Mouse (Mus musculus): ENCODE data around the gene Zfp27.
A peak's percentile ranks its signal among the peaks of the same experiment; 100 is the strongest.

Gene Zfp27

DNA sequence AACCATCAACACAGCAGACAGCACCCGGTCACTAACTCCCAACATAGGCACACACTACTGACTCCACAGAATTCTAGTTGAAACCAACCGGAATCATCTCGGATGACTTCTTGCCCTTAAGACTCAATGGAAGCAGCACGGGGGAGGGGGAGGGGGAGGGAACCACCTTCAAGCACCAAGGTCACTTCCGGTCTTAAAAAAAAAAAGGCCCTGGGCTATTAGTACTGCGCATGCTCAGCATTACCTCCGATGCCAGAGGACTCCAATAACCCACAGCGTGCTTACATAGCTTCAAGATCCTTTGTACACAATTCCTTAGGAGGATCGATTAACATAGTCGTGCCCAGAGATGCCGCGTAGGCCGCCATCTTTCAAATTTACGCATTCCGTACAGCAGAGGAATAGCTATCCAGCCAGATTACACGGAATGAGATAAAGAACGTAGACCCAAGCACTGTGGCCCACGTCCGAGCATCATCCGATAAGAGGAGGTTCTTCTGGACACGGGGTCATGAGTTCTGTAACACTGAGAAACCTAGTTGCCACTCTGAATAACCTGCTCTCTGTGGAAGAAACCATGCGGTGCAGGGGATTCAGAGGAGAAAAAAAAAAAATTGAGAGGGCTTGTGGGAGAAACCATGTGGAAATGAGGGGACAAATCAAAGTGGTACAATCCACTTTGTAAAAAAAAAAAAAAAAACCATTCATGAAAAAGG is at the start of gene Zfp27:
TSS of gene Zfp27 (minus strand) at position 607 of the 716 bp plus-strand sequence.
- peak; percentile 83 for DNase-seq

DNA sequence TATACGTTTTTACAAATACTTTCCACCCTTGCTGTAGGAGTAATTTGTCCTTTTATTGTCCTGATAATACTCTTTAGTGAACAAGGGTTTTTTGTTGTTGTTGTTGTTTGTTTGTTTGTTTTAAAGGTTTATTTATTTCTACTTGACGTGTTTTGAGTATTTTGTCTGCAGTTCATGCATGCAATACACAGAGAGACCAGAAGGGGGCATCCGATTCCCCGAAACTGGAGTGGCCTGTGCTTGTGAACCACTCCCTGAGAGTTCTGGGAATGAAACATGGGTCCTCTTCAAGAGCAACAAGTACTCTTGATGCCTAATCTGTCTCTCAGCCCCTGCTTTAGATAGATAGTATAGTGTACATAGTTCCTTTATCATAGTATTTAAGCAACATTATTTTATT is 48.4 kb upstream of the Zfp27 start:
- peak; percentile 69 for DNase-seq

DNA sequence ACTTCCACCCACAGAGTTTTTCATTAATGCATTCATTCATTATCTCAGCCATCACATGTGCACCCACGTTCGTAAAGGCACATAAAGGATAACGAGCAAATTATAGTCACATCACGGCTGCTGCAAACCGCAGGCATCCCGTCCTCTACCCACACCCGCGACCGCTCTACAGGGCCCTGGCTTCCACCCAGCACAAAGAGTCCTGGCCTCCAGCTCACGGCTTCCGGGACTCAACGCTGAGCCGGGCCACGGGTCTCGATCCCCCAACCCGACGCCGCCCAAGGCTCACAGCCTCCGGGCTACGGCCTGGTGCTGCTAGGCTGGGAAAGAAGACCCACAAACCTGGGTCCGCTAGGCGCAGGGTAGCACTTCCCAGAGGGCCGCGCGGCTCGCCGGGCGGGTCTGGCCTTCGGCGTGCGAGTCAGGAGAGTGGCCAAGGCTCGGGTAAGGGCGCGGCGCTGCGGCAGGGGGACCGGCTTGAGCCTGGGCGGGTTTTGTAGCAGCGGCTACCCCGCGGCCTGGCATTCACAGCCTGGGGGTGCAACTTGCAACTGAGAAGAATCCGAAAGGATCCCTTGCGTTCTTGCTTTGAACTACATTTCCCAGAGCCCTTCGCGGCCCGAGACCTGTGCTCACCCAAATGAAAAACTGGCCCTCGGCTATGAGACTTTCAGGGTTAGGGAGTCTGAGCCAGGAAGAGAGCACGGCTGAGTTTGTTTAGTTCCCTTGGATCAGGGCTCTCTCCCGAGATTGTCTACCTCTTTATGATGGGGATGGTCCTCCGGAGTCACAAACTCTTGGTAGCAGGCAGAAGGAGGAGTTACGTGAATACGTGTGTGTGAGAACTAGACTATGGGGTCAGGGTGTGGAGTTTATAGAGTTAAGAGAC is 47.4 kb upstream of the Zfp27 start, which contains the start of gene Zfp74:
TSS of gene Zfp74 (minus strand) at position 577 of the 889 bp plus-strand sequence.
- peak; percentile 83 for DNase-seq

DNA sequence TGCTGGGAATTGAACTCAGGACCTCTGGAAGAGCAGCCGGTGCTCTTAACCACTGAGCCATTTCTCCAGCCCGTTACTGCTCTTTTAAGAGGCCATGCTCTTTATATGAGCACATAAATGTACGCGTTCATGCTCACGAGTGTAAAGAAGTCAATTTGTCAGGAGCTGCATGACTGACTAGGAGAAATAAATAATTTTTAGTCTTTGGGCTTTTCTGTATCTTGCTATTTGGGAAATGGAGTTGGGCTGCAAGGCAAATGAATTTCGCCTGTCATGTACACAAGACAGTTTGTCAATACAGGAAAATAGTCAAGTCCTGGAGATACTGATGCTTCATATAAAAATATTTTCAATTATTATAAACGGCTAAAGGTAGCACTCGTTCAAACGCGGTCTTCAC is 46.7 kb upstream of the Zfp27 start:
- no peak for DNase-seq

DNA sequence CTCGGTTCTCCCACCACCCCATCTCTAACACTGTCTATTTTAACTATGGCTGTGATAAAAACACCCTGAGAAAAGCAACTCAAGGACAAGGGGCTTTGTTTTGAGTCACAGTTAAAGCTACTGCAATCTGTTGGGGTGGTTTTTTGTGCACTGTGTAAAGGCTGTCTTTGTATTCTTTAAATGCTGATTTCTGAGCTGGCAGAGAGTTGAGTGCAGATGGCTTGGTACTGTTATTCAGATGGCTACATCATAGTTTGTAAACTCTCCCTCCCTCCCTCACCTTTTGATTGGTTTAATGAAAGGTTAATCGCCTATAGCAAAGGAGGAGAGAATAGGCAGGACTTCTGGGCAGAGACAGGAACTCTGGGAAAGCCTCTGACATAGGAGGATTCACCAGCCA is 37.8 kb upstream of the Zfp27 start:
- no peak for DNase-seq

DNA sequence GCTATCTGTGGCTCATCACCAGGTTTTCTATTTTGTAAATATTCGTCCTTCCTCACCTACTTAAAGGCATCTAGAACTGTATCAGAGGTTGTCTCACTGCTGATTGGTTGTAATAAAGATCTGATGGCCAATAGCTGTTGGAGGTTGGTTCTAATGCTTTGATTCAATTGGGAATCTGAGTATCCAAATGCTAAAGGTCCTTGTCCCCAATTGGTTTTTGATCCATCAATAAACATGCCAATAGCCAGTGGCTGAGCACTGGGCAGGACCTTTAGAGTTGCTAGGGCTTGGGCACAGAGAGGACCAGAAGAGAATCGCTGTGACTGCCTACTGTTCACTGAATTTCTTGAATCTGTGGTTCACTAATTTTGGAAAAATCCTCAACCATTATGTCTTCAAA is 37.3 kb upstream of the Zfp27 start:
- no peak for DNase-seq

DNA sequence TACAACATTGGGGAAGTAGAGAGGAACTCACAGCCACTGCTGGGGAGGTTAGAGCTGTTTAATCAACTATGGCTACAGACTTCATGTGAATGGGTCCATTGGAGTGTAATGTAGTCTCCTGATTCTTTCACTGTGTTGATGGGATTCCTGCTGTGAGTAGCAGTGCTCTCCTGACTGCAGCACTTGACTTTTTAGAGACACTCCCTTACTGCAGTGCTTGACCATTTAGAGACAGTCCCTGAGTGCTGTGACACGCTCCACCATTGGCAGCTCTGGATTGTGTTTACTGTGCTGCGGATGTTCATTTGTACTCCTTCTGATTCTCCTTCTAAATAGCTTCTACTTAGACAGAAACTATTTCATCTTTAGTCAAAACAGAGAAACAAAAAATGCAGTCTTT is 36.4 kb upstream of the Zfp27 start:
- no peak for DNase-seq

DNA sequence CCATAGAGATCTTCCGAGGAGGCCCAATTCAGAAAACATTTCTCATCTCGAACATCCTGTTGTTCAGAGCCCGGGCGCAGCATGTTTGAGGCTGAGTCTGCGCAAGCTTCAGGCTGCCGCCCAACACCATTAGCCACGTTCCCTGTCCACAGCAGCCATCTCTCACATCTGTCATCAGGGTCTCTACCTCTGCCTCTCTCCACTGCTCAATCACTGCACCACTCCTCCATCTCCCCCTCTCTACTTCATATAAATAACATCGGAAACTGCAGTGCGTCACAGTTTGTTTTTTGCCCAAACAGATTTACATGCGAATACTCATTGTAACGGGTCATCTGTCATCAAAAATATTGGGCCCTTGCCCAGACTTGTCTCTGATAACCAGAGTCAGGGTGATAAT is 34.7 kb upstream of the Zfp27 start:
- no peak for DNase-seq

DNA sequence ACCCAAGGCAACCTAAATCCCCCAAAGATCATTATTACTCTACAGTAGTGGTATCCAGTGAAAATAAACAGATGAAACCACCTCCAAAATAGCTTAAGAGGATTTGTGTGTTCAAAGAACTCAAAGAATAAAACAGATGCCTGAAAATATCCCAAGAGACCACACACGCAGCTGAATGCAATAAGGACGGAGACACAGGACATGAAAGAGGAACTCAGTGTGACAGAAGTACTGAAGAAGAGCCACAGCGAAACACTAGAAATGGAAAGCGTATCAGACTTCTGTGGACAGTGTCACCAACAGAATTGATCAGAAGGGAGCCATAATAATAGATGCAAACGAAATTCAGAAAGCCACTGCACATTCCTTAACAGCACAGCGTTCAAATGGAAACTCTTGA is 32.5 kb upstream of the Zfp27 start:
- no peak for DNase-seq

DNA sequence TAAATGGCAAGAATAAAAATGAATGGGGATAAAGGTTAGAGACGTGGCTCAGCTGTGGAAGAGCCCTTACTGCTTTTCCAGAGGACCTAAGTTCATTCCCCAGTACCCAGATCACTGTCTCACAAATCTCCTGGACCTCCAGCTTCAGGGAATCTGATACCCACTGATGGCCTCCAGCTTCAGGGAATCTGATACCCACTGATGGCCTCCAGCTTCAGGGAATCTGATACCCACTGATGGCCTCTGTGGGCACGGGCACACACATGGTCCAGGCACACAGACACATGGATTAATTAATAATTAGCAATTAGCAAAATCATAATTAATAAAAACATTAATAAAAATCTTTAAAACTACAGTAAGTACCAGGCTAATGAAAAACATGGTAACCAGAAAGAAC is 16.4 kb upstream of the Zfp27 start:
- no peak for DNase-seq

DNA sequence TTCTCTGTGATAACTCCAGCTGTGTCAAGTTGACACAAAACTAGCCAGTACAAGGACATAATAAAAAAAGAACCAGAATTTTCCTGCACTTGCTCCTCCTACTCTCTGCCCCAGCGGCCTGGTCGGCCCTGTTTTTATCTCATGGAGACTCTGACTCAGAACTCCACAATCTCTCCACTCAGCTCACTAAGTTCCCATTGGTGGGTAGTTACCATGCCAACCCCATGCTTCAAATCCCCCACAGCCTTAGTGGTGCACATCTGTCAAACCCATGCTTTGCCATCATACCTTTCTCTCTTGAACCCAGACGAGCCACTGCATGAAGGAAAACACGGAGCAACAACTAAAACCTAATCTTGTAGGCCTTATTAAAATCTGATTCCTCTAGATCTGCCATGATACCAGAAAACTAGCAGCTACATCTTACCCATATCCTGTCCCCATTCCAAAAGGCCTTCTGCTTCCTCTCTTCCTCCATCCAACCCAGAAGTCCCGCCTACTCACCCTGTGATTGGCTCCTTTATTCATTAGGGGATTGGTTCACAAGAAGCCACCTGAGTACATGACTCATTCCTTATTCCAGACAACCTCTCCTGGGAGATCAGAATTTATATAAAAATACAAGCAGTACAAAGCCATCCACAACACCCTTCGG is 15.2 kb upstream of the Zfp27 start:
- no peak for DNase-seq

DNA sequence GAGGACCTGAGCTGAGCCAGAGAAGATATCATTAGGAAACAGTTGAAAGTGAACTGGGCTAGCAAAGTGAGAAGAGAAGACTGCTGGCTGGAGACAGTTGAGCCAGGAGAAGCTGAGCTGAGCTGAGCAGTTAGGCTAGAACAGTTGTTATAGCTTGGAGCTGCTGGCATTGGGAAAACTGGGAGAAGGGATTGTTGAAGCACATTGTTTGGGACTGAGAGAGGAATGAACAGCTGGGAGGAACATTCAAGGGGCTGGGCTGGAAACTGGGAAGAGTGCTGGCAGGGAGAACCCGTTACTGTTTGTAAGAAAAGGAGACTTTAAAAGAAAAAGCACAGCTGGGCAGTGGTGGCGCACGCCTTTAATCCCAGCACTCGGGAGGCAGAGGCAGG is 11.7 kb upstream of the Zfp27 start:
- DNase-seq, result no peak

DNA sequence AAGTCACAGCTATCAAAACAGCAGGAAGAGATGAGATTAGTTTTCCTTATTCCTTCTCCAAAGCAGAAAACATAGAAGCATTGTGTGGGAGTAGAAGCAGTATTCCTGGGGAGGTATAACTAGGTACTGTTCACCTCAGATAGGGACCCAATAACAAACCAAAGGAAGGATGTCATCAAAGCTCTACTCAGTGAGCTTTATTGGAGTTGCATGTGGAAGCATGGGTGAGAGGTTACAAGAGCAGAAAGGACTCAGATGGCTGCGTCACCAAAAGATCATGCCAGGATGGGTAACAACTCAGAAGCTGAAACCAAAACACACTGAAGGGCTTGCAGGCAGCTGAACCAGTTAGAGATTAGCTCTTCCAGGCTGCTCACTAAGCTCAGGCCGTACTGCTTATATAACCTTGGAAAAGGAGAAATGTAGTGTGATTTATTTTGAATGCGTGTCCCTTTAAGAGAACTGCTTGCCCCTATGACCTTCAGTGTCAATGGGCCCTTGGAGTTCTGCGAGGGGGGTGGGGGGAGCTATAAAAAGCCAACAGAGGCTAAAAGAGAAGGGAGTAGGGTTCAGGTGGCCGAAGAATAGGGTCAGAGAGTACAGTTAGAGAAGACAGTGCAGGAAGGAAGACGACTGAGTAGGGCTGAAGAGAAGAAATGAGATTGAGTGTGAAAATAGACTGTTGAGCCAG is 11.1 kb upstream of the Zfp27 start:
- DNase-seq, result peak; percentile 24

DNA sequence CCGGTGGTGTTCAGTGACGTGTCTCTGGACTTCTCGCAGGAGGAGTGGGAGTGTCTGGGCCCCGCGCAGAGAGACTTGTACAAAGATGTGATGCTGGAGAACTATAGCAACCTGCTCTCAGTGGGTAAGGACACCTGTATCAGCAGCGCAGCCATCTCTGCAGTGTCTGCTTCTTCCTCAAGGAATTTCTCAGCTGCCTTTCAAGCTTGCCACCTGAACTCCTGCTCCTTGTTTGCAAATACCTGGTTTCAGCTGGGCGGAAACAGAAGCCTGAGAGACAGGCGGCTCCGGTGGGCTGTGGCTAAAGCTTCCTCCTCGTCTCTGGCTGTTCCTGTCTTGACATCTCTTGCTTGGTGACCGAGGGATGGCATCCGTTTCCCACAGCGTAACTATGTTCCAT is 5.8 kb upstream of the Zfp27 start:
- DNase-seq, result no peak

DNA sequence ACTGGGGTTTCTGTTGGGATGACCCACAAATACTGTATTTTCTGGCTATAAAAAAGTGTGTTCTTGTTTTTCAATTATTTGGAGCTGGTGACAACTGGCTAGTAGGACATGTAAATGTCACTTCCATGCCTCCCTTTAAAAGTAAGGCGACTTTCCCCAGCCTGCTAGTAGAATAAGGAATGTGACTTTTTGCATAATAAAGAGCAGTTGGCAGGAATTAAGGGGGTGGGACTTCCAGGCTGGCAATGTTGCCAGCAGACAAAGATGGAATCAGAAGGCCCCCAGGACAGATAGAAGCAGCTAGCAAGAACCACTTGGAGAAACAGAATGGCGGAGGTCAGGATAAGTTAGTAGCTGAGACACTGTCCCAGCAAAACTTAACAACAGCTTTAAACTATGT is 3.9 kb upstream of the Zfp27 start:
- no peak for DNase-seq

DNA sequence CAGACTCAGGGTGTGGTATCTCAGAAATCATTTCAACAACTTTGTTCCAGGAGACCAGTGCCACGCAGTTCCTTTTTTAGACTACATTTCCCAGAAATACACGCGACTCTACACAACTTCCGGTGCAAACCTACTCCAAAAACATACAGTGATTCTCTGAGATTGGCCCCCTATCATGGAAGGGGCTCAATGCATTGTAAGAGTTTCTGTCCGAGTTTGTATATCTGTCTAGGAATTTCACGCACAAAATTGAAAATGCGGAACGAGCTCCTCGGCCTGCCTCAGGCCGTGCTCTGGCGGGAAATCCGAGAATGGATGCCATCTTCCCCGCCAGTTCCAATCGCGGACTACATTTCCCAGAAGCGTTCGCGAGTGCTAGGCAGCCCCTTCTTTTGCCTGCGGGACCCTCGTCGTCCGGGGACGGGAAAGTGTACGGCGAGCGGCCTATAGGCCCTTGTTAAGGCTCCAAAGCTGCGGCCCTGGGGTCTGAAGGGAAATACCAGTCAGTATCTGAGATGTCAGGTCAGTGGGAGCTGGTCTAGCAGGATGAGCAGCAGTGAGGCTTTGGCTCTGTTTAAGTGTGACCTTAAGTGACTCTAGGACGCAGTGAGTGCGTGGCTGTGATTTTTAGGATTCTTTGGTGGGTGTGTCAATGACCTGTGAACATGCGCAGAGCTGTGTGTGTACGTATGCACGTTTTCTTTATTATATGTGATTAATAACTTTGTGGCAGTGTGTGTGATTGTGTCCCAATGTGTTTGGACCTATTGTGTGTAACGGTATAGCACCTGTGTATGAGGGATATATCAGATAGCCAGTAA is 2.0 kb upstream of the Zfp27 start, which contains the start of gene Zfp383:
TSS of gene Zfp383 (plus strand) at position 94 of the 821 bp plus-strand sequence.
- peak; percentile 87 for DNase-seq

DNA sequence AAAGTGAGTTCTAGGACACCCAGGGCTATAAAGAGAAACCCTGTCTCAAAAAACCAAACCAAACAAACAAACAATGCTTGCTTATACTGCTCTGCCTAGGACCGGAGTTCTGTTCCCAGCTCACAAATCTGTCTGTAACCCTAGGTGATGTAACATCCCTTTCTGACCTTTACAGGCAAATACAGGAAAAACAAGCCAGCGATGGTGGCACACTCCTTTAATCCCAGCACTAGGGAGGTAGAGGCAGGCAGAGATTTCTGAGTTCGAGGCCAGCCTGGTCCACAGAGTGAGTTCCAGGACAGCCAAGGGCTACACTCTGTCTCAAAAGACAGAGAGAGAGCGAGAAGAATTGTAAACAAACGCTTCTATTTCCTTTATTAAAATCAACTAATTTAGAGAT is 834 bp upstream of the Zfp27 start:
- no peak for DNase-seq

DNA sequence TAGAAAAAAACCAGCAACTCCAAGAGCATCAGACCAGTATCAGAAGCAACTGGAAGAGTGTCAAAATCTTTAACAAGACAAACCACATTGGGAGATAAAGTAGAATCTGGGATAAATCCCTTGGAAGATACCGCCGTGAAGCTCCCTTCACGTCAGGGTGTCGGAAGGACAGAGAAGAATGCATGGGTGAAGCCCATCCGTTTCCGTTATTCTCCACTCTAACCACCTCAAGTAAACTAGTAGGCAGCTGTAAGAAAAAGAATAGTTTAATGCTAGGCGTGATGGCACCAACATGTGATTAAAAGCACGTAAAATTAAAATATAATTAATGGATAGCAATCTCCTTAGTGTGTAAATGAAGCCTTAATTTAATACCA is 298 bp upstream of the Zfp27 start:
- peak; percentile 27 for DNase-seq

DNA sequence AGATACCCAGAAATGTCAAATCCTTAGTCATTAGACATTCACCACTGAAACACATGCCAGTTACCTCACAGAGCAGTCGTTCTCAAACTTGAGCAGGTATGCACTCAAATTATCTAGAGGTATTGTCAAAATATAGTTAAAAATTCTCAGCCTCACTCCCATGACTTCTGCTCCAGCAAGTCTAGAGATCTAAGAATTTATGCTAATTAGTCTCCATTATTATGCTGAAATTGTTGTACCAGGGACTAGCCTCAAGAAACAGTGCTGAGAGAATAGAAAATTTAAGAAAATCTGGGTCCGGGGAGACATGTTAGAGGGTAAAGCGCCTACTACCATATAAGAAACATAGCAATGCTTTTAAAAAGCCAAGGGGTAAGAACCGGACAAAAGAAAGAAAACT is 2.3 kb downstream of the Zfp27 start:
- no peak for DNase-seq

DNA sequence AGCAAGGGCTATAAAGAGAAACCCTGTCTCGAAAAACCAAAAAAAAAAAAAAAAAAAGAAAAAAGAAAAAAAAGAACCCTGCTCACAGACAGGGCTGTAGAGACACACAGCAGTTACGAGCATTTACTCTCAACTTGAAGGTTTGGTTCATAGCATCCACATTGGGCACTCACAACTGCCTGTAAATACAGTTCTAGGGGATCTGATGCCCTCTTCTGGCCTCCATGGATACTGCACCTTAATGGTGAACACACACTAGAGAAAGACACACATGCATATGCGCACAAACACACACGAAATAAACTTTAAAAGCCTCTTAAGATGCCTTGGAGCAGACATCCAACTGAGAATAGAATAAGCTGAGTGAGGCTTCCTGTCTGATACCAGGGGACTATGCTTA is 8.0 kb downstream of the Zfp27 start:
- no peak for DNase-seq

DNA sequence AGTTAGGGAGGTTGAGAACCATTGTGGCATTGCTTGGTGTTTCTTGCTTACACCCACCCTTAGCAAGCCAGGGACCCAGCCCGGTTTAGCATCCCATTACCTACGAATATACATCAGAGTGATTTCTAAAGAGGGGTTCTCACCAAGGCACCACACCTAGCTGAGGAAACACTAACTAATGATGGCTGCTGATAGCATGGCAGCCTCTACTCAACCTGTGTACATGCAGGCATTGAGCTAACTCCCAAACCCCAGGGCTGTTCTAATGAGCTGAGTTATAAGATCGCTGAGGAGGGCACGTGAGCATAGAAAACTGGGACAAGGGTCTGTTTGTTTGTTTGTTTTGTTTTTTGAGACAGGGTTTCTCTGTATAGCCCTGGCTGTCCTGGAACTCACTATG is 13.6 kb downstream of the Zfp27 start:
- no peak for DNase-seq

DNA sequence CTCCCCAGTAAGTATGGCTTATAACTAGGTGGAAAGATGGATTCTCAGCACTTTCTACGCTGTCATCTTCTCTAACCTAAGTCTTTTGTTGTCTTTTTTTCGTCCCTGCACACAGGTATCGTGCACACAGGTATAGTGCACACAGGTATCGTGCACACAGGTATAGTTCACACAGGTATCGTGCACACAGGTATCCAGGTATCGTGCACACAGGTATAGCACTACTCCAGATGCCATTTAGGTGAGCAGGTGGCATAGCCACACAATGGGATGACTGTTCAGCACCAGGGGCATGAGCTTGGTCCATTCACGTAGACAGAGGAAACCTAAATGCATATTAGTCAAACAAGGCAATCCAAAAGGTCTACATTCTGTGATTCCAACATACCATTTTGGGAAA is 15.9 kb downstream of the Zfp27 start:
- no peak for DNase-seq
